ENCODE assay signal across 8 mouse cellular contexts in genomic region chr4:118179467-118180300, GRCm38 (mm10). TPM values are rescaled to one million over a fixed set of nuclear protein-coding genes. Genes with fewer than 3 reads are reported as not detected.
DNase-seq lines count a peak whose midpoint lies in the region; ATAC-seq and TF ChIP-seq lines count a peak whose summit lies in the region.

TSS of gene Kdm4a (minus strand) at chr4:118180043.

- H3K4me2 ChIP-seq in embryonic facial prominence, embryonic 14.5 days (ENCODE audit: low read depth, low read length), result peak within 1 kb of the TSS; percentile 72
- peak within 1 kb of the TSS; percentile 80 for H3K4me2 ChIP-seq in limb, embryonic 13.5 days (replicated peaks)
- peak within 1 kb of the TSS; percentile 79 for H3K4me2 ChIP-seq in midbrain, embryonic 16.5 days (ENCODE audit: low read length)

- H3K27me3 ChIP-seq in embryonic facial prominence, embryonic 14.5 days (replicated peaks; ENCODE audit: control insufficient read depth, insufficient read depth, low read length), result no peaks in the 10 kb centered on the region
- H3K27me3 ChIP-seq in heart, adult 2 months (ENCODE audit: control insufficient read depth, insufficient read depth, low read length), result no peaks in the 10 kb centered on the region
- no peaks in the 10 kb centered on the region for H3K27me3 ChIP-seq in limb, embryonic 13.5 days
- H3K27me3 ChIP-seq in midbrain, embryonic 16.5 days (ENCODE audit: control insufficient read depth, insufficient read depth, low read depth, low read length), result no peaks in the 10 kb centered on the region

- intact Hi-C loops in heart, adult 2 months (cut with DNase I), result no loop called here

- 0 out of 2 replicates have a peak, but pooled peaks have one; percentile 8 for TF ChIP-seq EP300 in heart, adult 2 months (IDR thresholded peaks at IDR 0.05; ENCODE audit: insufficient read depth, low read depth, low read length)

- DNase-seq in 3T3-L1 (ENCODE audit: low read depth, low spot score), result peak; percentile 99
- peak; percentile 69 to 80 for DNase-seq in adrenal gland, postnatal 4 days (ENCODE audit: low spot score in 2 of 2)
- DNase-seq in embryonic facial prominence, embryonic 14.5 days (ENCODE audit: low spot score), result peak; percentile 100
- peak; percentile 91 to 95 for DNase-seq in heart, adult 2 months
- peak; percentile 94 to 97 for DNase-seq in kidney, adult 8-10 months
- peak; percentile 93 to 94 for DNase-seq in spleen, postnatal 10 days (ENCODE audit: low spot score in 2 of 2)

- peak; percentile 69 for TF ChIP-seq POLR2A in heart, adult 2 months (IDR thresholded peaks at IDR 0.05; ENCODE audit: insufficient read depth, low read depth, low read length)

- peak within 1 kb of the TSS; percentile 77 for H3K4me3 ChIP-seq in embryonic facial prominence, embryonic 14.5 days (ENCODE audit: low read depth, low read length)
- H3K4me3 ChIP-seq in heart, adult 2 months, result peak within 1 kb of the TSS; percentile 95
- H3K4me3 ChIP-seq in limb, embryonic 13.5 days, result peak within 1 kb of the TSS; percentile 72
- H3K4me3 ChIP-seq in midbrain, embryonic 16.5 days (ENCODE audit: low read depth, low read length), result peak within 1 kb of the TSS; percentile 53

- H3K79me2 ChIP-seq in heart, adult 2 months (replicated peaks; ENCODE audit: control insufficient read depth, insufficient read depth, low read length), result no peaks in the 10 kb centered on the region

- H3K9ac ChIP-seq in embryonic facial prominence, embryonic 14.5 days (ENCODE audit: low read depth, low read length), result peak within 1 kb of the TSS; percentile 73
- peak within 1 kb of the TSS; percentile 83 for H3K9ac ChIP-seq in heart, adult 2 months (ENCODE audit: low read depth, low read length)
- peak within 1 kb of the TSS; percentile 83 for H3K9ac ChIP-seq in limb, embryonic 13.5 days
- peak within 1 kb of the TSS; percentile 65 for H3K9ac ChIP-seq in midbrain, embryonic 16.5 days (ENCODE audit: low read depth, low read length)

- WGBS in embryonic facial prominence, embryonic 14.5 days, result under 1% methylated on average over 38 of the region's 38 CpGs
- WGBS in heart, adult 2 months, result under 1% methylated on average over 38 of the region's 38 CpGs
- WGBS in limb, embryonic 13.5 days, result under 1% methylated on average over 38 of the region's 38 CpGs
- under 1% methylated on average over 38 of the region's 38 CpGs for WGBS in midbrain, embryonic 16.5 days

- no peaks in the 10 kb centered on the region for H3K9me3 ChIP-seq in embryonic facial prominence, embryonic 14.5 days (ENCODE audit: control insufficient read depth, low read length)
- H3K9me3 ChIP-seq in limb, embryonic 13.5 days, result no peaks in the 10 kb centered on the region
- H3K9me3 ChIP-seq in midbrain, embryonic 16.5 days (replicated peaks; ENCODE audit: control insufficient read depth, low read length, poor library complexity, severe bottlenecking), result no peaks in the 10 kb centered on the region

- H3K4me1 ChIP-seq in embryonic facial prominence, embryonic 14.5 days (ENCODE audit: control insufficient read depth, insufficient read depth, low read length), result peaks cover 6% of the 10 kb centered on the region; the same call in 1 of the 2 replicates
- no peaks in the 10 kb centered on the region for H3K4me1 ChIP-seq in heart, adult 2 months (ENCODE audit: control insufficient read depth, insufficient read depth, low read length)
- peaks cover 15% of the 10 kb centered on the region for H3K4me1 ChIP-seq in limb, embryonic 13.5 days
- H3K4me1 ChIP-seq in midbrain, embryonic 16.5 days (ENCODE audit: control insufficient read depth, insufficient read depth, low read length), result peaks cover 17% of the 10 kb centered on the region

- ATAC-seq in embryonic facial prominence, embryonic 14.5 days (ENCODE audit: low read depth), result peak; percentile 100
- ATAC-seq in limb, embryonic 13.5 days (ENCODE audit: low FRiP score, low read depth), result peak; percentile 100
- peak; percentile 100 for ATAC-seq in midbrain, embryonic 16.5 days

- 0 out of 2 replicates have a peak, but pooled peaks have one; percentile 8 for TF ChIP-seq CTCF in heart, adult 2 months (IDR thresholded peaks at IDR 0.05)

- peaks cover 27% of the 10 kb centered on the region for H3K36me3 ChIP-seq in embryonic facial prominence, embryonic 14.5 days (ENCODE audit: control insufficient read depth, insufficient read depth, low read length)
- H3K36me3 ChIP-seq in heart, adult 2 months (ENCODE audit: control insufficient read depth, insufficient read depth, low read length), result no peaks in the 10 kb centered on the region
- peaks cover 27% of the 10 kb centered on the region for H3K36me3 ChIP-seq in limb, embryonic 13.5 days
- H3K36me3 ChIP-seq in midbrain, embryonic 16.5 days (ENCODE audit: control insufficient read depth, insufficient read depth, low read length), result peaks cover 23% of the 10 kb centered on the region

- peak within 1 kb of the TSS; percentile 93 for H3K27ac ChIP-seq in embryonic facial prominence, embryonic 14.5 days (replicated peaks; ENCODE audit: low read depth, low read length)
- H3K27ac ChIP-seq in heart, adult 2 months, result peak within 1 kb of the TSS; percentile 96
- peak within 1 kb of the TSS; percentile 92 for H3K27ac ChIP-seq in limb, embryonic 13.5 days
- H3K27ac ChIP-seq in midbrain, embryonic 16.5 days (ENCODE audit: low read length), result peak within 1 kb of the TSS; percentile 97

RNA-seq across cellular contexts. Expression of gene Kdm4a, which starts in this region (rescaled TPM):
- total RNA-seq in adrenal gland, postnatal 4 days (2021), result 10 to 100 TPM; 61.5 to 66.3 TPM
- 35.1 and 39.1 TPM in 2 replicates for polyA plus RNA-seq in embryonic facial prominence, embryonic 14.5 days (2014; fragmentation: Nextera tagmentation; extraction: Ambion mirVana)
- total RNA-seq in heart, adult 2 months (2021), result 10 to 100 TPM; 23.5 to 26.3 TPM
- polyA plus RNA-seq in heart, adult 2 months (2012; rRNA removed), result 18.7 and 26.5 TPM in 2 replicates
- 51.8 TPM in 2 replicates for polyA plus RNA-seq in limb, embryonic 13.5 days (2015; fragmentation: Nextera tagmentation; extraction: Ambion mirVana)
- polyA plus RNA-seq in midbrain, embryonic 16.5 days (2015; fragmentation: Nextera tagmentation; extraction: Ambion mirVana), result 42.1 and 50.4 TPM in 2 replicates

Comparison
In these comparisons a context has a peak if more than half of its experiments do, and no peak if none do; other contexts are left out.
1. Peak in every context shown above with its lines: DNase-seq, ATAC-seq, H3K4me3 ChIP-seq and H3K27ac ChIP-seq.